Mouse (Mus musculus) left cerebral cortex, postnatal 36 days (tissue): ENCODE measurements around the gene 1700001C02Rik. TPM values are rescaled to one million over a fixed set of nuclear protein-coding genes. Genes with fewer than 3 reads are reported as not detected.

Experiments
- DNase-seq, 2 experiments: peaks; one replicate each; pipeline ENCODE4 v3.0.0; 2021 to 2022; ENCODE audit warnings: low spot score in 2 of 2, mixed read lengths in 1 of 2
- intact Hi-C: fragments of 180-260 bp; cut with DNase I; formaldehyde crosslinking; loops from one replicate; pipeline ENCODE4 v1.15.1; 2025
- total RNA-seq, 2 experiments: library from RNA; stranded (reverse); gene quantifications; 2 replicates each; pipeline ENCODE4 v1.2.3; 2021

Gene 1700001C02Rik
- total RNA-seq, 2 experiments from 2014 or later, result not detected

- intact Hi-C loops, result no loop called here
- DNase-seq, result no peak
Observed at GRCm38 (mm10) chr5:30490215-30490614, 24.4 kb downstream of the 1700001C02Rik start.

GRCm38 (mm10) chr5:30490845-30491244 is 25.0 kb downstream of the 1700001C02Rik start:
- intact Hi-C loops, result no loop called here
- DNase-seq, result no peak

DNA sequence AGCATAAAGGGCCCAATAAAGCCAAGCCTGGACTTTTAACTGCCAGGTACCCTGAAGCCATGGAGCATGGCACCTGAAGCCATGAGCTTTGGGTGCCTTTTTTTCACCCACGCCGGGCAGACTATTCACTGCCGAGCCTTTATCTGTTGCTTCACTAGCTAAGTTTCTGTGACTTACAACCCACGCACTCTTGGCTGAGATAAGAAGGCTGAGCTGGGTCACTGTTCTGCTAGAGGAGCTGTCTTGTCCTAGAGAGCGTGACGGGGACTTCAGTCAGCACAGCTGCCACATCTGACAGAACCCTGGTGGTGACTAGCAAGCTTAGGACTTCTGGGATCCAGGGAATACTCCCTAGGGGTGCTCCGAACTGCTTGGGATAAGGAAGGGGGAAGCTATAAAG is 27.9 kb downstream of the 1700001C02Rik start:
- intact Hi-C loops, result no loop called here
- no peak for DNase-seq

DNA sequence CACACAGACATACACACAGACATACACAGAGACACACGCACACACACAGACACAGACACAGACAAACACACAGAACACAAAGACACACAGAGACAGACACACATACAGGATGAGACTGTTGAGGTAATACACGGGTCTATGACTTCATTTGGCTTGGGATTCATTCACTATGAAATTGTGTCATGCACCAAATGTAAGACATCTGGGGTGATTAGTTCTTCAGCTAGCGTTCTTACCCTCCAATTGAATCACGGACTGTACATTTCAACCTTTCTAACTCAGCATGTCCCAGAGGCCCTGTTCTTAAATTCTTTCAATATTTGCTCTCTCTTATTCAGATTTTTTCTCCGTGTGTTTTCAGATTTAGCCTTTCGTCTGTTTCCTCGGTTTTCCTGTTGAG is 28.8 kb downstream of the 1700001C02Rik start:
- DNase-seq, result no peak
- intact Hi-C loops, result no loop called here

DNA sequence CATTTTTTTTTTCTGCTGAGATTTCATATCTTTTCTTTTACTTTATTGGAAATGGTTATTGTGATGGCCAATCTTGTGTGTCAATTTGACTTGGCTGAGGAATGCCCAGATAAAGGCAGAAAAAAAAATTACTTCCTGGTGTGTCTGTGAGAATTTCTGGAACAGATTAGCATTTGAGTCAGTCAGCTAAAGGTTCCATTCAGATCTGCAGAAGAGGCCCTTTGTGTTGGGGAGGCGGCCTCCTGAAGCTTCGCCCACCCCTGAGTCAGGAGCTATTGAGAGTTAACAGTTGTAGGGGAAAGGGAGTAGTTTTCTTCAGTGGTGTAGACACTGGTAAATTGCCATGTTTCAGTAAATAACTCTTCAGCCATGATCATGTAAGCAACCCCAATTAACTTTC is 29.4 kb downstream of the 1700001C02Rik start:
- intact Hi-C loops, result no loop called here
- no peak for DNase-seq

DNA sequence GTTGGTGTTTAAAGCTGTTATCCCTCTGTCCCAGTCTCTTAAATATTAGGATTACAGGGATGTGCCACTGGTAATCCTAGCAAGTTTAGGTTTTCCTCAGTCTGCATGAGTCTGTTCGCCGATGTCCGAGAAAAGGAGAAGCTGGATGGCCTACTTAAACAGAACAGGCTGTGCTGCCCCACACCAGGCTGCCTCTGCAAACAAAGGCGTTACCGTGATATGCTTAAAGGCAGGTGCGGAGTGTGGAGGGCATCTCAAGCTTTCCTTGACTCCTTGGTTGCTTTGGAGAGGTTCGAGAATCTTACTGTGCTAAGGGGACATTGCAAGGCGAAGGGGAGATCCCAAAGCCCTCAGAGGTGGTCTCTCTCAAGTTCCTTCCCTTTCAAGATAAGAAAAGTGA is 31.0 kb downstream of the 1700001C02Rik start:
- no peak for DNase-seq
- intact Hi-C loops, result no loop called here

- intact Hi-C loops, result no loop called here
Observed at GRCm38 (mm10) chr5:30497299-30497698, 31.5 kb downstream of the 1700001C02Rik start.

DNA sequence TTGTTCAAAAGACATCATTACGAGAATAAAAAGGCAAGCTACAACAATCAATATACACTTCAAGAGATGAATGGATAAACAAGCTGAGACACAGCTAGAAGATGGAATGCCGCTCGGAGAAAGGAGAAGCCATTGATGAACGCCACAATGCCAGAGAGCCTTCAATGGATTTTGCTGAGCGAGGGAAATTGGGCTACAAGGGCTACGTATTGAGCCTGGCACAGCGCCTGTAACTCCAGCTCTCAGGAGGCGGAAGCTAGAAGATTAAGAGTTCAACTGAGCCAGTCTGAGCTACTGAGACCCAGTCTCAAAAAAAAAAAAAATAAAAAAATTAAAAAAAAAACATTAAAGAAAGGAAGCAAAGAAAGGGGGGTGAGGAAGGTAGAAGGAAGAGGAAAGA is 47.3 kb downstream of the 1700001C02Rik start:
- no peak for DNase-seq
- intact Hi-C loops, result no loop called here

More at GRCm38 (mm10) chr5:30497299-30497698, 31.5 kb downstream of the 1700001C02Rik start:
- DNase-seq, result no peak

DNA sequence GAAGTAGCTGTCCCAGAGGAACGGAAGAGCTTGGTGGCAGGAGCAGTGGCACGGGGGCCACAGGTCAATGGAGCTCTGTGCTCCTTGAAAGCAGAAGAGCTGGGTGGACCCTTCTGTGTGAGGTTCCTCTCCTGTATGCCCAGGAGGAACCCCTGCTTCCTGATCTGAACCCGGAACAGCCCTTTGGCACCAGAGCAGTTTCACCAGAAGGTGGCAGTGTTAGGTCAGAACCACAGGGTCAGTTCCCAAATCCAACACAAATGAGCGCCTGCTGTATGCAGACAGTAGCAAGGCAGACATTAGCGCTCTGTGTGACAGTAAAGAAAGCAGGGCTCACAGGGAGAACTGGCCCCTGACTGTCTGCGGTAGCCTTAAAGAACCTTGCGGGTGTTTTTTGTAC is 50.5 kb downstream of the 1700001C02Rik start:
- intact Hi-C loops, result loop anchor here (1.0 kb wide), 1 partner anchor 122 kb away; no protein-coding TSS in a partner anchor

DNA sequence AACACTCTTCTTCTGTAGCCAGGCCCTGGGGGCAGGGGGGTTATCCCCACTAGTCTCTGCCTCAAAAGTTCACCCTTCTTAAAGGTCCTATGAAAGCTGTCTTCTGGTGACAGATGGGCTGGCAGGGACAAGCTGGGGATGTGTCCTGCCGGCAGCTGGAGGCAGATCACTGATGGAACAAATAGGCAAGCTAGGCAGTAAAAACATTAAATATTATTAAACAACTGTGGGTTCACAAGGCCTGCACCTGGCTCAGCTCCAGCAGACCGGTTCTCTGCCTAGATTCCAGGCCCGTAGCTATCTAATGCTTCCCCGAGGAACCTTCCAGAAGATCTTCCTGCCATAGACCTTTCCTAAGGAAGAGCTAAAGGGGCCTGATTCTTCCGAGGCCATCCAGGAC is 52.3 kb downstream of the 1700001C02Rik start:
- intact Hi-C loops, result no loop called here
- no peak for DNase-seq

More for the DNA sequence above, 50.5 kb downstream of the 1700001C02Rik start:
- peak in 1 of 2 experiments; percentile 36 for DNase-seq

DNA sequence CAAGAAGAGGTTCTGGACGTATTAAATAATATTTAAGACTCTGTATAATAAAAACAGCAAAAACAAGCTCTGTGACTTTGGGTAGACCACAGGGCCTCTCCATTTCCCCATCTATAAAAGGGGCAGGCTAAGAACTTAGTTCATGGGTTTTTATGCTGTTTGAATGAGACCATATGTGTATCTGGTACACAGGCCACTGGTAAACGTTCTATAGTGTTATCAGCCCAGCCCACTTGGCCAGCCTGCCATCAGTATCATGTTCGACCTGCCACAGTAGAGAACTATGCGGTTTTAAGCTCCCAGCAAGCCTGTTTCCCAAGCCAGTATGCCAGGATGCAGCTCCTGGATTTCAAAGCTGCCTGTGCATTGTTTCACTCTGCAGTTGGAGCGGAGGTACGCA is 52.7 kb downstream of the 1700001C02Rik start:
- no peak for DNase-seq
- intact Hi-C loops, result no loop called here

- no peak for DNase-seq
- intact Hi-C loops, result no loop called here
Observed at GRCm38 (mm10) chr5:30519494-30519893, 53.6 kb downstream of the 1700001C02Rik start.

- no peak for DNase-seq
- intact Hi-C loops, result no loop called here
Observed at GRCm38 (mm10) chr5:30520214-30520732, 54.4 kb downstream of the 1700001C02Rik start.

DNA sequence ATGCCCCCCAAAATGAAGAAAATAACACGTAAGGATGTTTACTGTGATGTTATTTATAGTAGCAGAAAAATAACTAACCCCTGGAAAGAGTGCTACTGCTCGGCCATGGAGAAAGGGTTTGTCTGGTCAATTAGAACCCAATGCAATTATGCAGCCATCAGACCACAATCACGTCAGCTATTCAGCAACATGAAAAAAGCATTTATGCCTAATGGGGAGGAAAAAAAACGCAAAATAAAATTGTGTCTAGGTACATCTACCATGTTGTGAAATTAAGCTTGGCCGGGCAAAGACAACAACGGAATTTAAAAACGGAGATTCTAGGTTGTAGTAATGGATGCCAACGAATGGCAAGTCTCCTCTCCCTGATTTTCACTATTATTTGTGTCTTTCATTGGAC is 56.6 kb downstream of the 1700001C02Rik start:
- intact Hi-C loops, result no loop called here
- no peak for DNase-seq

GRCm38 (mm10) chr5:30523131-30523530 is 57.3 kb downstream of the 1700001C02Rik start:
- intact Hi-C loops, result no loop called here
- no peak for DNase-seq

DNA sequence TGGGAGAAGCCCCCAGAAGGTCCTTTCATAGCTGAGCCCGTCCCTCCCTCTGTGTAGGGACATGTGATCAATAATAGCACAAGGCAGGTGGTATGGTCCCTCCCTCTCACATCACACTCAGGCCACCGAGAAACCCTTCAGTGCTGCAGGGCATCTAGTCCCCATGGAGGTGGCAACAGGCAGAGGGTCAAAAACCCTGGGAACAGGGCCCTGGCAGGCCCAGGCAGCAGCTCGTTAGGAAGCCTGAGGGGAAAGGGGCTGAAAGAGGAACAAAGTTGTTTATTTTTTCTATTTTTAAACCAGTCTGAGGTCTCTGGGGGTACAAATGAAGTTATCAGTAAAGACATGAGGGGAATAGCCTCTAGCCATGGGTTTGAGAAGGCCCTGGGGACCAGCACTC is 58.4 kb downstream of the 1700001C02Rik start:
- intact Hi-C loops, result no loop called here
- no peak for DNase-seq

DNA sequence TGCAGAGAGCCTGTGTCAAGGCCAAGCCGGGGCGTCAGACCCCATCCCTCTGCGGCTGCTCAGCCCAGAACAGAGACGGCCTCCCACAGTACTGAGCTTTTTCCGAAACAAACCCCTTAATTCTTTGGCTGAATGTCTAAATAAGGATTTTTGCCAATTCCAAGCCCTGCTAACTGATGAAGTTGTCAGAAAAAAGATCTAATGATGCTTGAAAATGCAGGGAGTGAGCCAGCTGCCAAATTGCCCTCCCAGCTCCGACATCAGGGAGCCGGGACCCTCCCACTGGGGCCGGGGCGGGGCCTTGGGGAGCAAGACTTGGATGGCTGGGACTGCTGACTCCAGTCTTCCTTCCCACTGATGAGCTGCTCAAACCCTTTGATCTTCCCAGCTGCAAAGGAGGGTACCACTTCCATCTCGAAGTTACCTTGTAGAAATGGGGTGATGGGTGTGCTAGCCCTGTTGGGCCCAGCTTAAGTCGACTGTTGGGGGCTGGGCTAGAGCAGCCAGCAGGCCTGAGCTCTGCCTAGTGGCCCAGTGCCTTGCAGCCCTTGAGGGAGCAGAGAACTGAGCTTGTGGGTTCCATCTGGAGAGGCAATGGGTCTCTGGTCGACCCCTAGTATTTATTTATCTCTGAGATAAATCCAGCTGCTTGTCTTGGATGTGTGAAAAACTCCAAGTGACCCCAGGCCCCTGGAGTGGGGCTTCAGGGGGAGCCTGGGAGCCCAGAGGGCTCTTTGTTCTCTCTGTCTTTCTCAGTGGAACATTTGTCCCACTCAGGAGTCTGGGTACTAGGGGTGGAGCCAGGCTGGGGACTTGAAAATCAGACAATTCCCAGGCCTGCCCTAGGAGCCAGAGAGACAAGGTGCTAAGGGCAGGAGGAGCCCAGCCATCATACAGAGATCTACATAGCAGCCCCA is 60.3 kb downstream of the 1700001C02Rik start:
- no peak for DNase-seq
- intact Hi-C loops, result no loop called here

DNA sequence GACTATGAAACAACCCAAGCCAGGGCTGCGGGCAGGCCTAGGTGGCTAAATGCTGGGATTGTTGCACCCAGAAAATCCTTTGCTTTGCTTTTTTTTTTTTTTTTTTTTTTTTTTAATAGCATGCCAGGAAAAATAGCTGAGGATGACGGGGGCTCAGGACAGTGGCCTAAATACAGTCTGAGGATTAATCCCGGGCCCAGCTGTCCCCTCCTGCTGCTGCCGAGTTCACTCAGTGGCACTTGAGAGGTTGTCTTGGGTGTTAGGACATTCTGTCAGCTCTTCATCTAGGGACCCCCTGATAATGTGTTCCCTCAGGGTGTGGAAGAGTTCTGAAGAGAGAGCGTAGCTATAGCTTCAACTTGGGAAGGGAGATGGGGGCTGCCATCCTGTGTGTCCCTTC is 61.3 kb downstream of the 1700001C02Rik start:
- DNase-seq, result no peak
- intact Hi-C loops, result no loop called here

- no peak for DNase-seq
- intact Hi-C loops, result no loop called here
Observed at GRCm38 (mm10) chr5:30528906-30529305, 63.1 kb downstream of the 1700001C02Rik start.
